Mouse (Mus musculus) large intestine, adult 2 months (tissue): ENCODE results near the gene Nup188. TPM values are rescaled to one million over a fixed set of nuclear protein-coding genes. Genes with fewer than 3 reads are reported as not detected.

Experiments used
- DNase-seq: peaks from one replicate; pipeline ENCODE4 v3.0.0-alpha.2; 2012; ENCODE audit warnings: low read depth, low spot score
- WGBS: fragments of 180-500 bp; shearing (Covaris S2); methylation state at CpG from one replicate; pipeline ENCODE4 v1.1.7; 2018; 5-methylcytosine and 5-hydroxymethylcytosine counted together
- polyA plus RNA-seq: library from polyadenylated mRNA; depleted of rRNA; stranded (reverse); fragments of >200 nt; gene quantifications from 2 replicates; pipeline ENCODE4 v1.2.3, GENCODE M21; 2012

Nup188 gene
- polyA plus RNA-seq, 1 experiment, result 21.9 TPM

DNA sequence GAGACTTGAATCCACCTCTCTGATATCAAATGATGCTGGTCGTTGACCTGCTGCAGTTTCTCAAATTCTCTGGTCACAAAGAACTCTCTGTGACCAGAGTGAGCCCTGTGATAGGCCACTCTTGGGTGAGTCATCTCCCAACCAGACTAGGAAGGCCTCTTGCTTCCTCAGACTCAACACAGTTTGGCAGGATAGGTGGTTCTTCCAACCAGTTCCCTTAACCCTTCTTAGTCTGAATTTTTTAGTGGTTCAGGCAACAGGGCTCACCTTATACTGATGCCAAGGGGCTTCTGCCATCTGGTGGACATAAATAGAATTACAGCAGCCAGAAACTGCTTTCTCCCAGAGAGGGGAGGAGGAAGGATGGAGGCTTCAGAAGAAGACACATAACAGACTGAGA is 16.1 kb upstream of the Nup188 start:
- WGBS, result 0% methylated on average over 1 of the region's 1 CpGs
- DNase-seq, result no peak

DNA sequence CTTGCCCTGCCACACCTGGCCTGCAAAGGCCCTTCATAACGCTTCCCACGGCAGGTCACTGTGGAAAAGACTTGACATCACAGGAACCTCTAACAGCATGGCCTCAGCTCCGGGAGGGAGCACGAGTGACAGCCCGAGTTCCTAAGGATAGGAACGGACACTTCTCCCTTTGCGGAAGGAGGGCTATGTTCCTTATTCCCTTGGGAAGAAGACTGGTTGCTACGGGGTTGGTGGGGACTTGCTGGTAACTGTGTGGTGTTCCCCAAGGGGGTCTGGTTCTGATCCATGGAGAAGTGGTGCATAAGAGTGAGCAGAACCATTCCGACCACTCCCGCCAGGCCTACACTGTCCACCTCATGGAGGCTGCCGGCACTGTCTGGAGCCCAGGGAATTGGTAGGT is 5.5 kb upstream of the Nup188 start, which contains the start of gene Gm28038:
TSS of gene Gm28038 (plus strand) at position 301 of the 400 bp plus-strand sequence.
- WGBS, result 90% methylated on average over 11 of the region's 11 CpGs
- no peak for DNase-seq

DNA sequence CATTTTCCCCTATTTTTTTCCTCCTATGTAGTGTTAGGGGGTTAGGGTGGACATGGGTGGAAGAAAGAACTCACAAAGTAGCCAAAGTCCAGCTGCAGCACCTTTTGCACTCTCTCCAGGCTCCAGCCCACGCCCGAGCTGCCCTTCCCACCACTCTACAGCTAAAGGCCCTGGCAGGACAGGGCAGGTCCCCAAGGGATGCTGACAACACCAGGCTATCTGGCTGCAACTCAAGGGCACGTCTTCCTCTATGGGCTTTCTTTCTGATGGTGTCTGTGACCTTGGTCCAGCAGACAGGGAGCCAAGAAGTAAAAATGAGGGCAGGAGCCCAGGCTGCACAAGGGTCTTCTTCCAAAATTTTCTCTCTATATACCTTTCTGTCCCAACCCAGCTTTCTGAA is 4.5 kb upstream of the Nup188 start:
- no peak for DNase-seq

DNA sequence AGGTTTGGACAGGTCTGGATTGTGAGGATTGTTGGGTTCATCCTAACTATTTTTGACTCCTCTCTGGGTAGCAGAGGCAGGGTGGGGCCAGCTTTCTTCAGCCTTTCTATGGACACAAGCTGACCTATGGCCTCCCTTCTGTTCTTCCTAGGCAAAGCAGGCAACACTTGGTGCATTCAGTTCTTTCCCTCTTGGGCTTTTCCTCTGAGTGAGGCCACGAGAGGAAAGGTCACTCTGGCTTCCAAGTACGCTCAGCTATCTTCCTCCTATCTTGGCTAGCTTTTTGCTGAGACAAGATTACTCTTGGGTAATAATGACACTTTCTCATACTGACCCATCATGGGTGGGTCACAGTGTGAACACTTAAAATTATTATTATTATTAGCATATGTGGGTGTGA is 3.0 kb upstream of the Nup188 start:
- WGBS, result 85% methylated on average over 2 of the region's 2 CpGs
- DNase-seq, result no peak

More for the DNA sequence above, 4.5 kb upstream of the Nup188 start:
- WGBS, result 67% methylated on average over 3 of the region's 3 CpGs

- WGBS, result 90% methylated on average over 5 of the region's 5 CpGs
- no peak for DNase-seq
These were observed 1.2 kb upstream of the Nup188 start for GRCm38 (mm10) chr2:30285004-30285403.

DNA sequence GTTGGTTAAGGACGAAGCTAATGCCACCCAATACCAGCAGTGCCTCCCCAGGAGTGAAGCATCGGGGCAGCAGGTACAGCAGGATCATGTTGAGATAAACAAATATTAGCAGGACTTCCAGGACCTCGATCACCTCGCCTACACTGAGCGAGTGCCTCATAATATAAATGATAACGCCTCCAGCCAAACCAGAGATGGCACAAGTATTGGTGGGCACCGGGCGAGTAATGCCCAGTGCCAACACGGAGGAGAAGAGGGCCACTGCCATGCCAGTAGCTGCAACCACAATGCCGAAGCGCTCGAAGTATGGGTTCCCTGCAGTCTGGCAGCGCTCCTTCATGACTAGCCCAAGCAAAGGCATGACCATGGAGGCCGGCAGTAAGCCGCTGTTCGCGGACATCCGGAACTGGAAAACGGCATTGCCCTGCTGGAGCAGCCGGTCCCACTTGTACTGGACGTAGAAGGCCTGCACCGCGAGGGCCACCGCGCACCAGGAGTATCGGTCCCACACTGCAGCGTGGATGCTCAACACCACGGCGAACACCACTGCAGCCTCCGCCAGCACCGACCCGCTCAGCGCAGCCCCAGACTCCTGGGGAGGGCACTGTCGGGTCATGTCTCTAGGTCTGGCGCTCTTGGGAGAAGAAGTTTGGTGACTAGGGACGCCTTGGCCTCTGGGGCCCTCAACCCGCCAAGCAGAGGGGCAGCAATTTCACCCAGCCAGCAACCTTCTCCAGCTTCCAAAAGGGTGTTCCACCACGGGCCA is 598 bp upstream of the Nup188 start:
- WGBS, result 9% methylated on average over 38 of the region's 38 CpGs
- no peak for DNase-seq

- no peak for DNase-seq
- 1% methylated on average over 10 of the region's 10 CpGs for WGBS
These were observed 803 bp downstream of the Nup188 start for GRCm38 (mm10) chr2:30287027-30287373.

DNA sequence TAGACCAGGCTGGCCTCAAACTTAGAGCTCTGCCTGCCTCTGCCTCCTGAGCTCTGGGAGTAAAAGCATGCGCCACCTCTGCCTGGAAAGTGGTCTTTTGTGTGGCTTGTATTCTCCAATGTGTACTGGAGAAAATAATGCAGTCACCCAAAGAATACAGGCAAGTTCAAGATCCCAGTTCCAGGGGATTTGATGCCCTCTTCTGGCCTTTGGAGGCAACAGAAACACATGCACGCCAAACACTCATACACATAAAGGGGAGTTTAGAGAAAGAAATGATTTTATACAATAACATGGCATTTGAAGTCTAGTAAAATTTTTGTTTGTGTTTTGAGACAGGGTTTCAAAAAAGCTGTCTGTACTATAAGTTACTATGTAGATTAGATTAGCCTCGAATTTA is 13.3 kb downstream of the Nup188 start:
- 67% methylated on average over 3 of the region's 3 CpGs for WGBS
- no peak for DNase-seq

DNA sequence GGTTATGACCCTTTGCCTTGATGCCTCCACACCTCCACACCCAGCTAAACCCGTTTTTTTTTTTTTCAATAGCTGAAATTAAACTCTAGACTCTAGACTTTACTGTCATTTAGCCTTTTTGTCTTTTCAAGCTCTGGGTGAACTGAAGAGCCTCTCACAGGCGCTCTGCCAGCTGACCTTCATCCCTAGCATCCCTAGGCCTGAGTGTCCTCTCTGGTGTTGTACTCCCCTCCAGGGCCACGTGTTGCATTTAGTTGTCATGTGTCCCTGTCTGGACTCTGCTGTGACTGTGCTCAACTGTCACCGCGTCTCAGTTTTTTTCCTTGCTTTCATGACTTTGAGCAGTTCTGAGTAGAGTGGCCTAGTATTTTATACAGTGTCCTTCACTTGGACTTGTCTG is 13.8 kb downstream of the Nup188 start:
- DNase-seq, result no peak
- WGBS, result 82% methylated on average over 5 of the region's 5 CpGs

GRCm38 (mm10) chr2:30306087-30306486 is 19.9 kb downstream of the Nup188 start:
- 73% methylated on average over 7 of the region's 7 CpGs for WGBS
- DNase-seq, result no peak

DNA sequence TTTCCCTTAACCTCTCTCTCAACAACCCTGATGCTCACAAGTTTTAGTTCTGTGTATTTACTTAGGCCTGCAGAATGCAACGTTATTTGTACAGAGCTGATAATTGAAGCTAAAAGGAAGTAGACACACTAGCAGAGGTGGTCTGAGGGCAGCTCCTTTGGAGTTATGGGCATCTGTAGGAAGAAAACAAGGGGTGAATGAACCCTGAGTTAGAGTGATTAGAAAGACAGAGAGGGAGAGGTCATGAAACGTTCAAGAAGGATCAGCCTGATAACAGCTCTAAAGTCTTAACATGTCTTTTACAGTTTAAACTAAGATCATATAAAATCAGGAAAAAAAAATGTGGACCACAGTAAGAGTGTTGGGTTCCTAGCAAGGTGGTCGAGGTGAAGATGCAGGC is 23.2 kb downstream of the Nup188 start:
- DNase-seq, result no peak
- WGBS, result 67% methylated on average over 3 of the region's 3 CpGs

- 91% methylated on average over 2 of the region's 2 CpGs for WGBS
- DNase-seq, result no peak
These were observed 25.3 kb downstream of the Nup188 start for GRCm38 (mm10) chr2:30311481-30311880.

- no peak for DNase-seq
- 94% methylated on average over 4 of the region's 4 CpGs for WGBS
These were observed 29.9 kb downstream of the Nup188 start for GRCm38 (mm10) chr2:30316136-30316535.

DNA sequence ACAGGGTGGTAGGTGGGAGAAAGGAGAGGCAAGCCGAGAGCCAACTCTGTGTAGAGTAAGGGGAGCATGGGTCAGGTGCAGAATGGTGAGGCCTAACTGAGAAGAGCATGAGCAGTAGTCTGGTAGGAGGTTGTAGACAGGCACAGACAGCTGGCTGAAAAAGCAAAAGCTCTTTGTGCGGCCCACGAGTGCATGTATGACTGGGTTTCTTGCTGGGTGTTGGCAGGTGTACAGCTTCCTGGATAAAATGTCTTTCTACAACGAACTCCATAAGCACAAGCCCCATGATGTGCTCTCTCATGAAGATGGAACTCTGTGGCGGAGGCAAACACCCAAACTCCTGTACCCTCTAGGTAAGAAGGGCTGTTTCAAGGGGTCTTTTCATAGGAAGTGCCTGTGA is 30.8 kb downstream of the Nup188 start:
- DNase-seq, result no peak

GRCm38 (mm10) chr2:30319260-30319659 is 33.1 kb downstream of the Nup188 start:
- peak; percentile 6 for DNase-seq
- 41% methylated on average over 4 of the region's 4 CpGs for WGBS

More for the DNA sequence above, 30.8 kb downstream of the Nup188 start:
- 90% methylated on average over 5 of the region's 5 CpGs for WGBS

GRCm38 (mm10) chr2:30323111-30323510 is 36.9 kb downstream of the Nup188 start:
- DNase-seq, result no peak
- WGBS, result 86% methylated on average over 7 of the region's 7 CpGs

DNA sequence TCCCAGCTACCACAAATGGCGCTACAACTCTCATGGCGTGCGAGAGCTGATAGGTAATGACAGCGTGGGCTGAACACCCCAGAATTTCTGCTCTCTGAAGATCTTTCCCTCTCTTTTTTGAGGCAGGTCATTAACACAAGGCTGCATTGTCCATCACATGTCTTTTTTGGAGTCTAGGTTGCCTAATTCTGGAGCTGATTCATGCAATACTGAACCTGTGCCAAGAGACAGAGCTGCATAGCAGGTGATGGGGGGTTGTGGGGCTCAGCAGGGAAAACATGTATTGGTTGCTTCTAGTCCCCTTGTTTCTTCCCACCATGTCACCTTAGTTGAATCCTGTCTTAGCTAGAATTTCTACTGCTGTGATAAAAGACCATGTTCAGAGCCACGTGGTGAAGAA is 39.1 kb downstream of the Nup188 start:
- WGBS, result 94% methylated on average over 5 of the region's 5 CpGs
- no peak for DNase-seq

- WGBS, result 85% methylated on average over 7 of the region's 7 CpGs
- no peak for DNase-seq
These were observed 41.1 kb downstream of the Nup188 start for GRCm38 (mm10) chr2:30327276-30327675.

GRCm38 (mm10) chr2:30328791-30329190 is 42.6 kb downstream of the Nup188 start:
- DNase-seq, result no peak
- WGBS, result 83% methylated on average over 3 of the region's 3 CpGs

- no peak for DNase-seq
- 97% methylated on average over 2 of the region's 2 CpGs for whole genome bisulfite sequencing
These were observed 49.1 kb downstream of the Nup188 start for GRCm38 (mm10) chr2:30335324-30335723.

GRCm38 (mm10) chr2:30336174-30336915 is 50.1 kb downstream of the Nup188 start:
- WGBS, result 92% methylated on average over 16 of the region's 16 CpGs
- no peak for DNase-seq
